Mouse (Mus musculus) left cerebral cortex, adult 2 months (tissue): Measurements from ENCODE around the gene Tmem104. TPM values are rescaled to one million over a fixed set of nuclear protein-coding genes. Genes with fewer than 3 reads are reported as not detected.

ENCODE experiments used
- DNase-seq, 2 experiments: peaks; one replicate each; pipeline ENCODE4 v3.0.0; 2021 to 2022; ENCODE audit warnings: low spot score in 2 of 2, mixed read lengths in 1 of 2; ENCODE audit errors: extremely low spot score in 1 of 2
- H3K27ac ChIP-seq: fragments of 200-600 bp; 2 replicates; pipeline ENCODE4 v1.8.1; 2022
- H3K4me3 ChIP-seq: fragments of 200-600 bp; 2 replicates; pipeline ENCODE4 v1.8.1; 2022
- CTCF ChIP-seq: fragments of 200-600 bp; IDR thresholded peaks from 2 replicates; pipeline ENCODE4 v1.8.1; 2022; ENCODE audit warnings: antibody characterized with exemption, mild to moderate bottlenecking, moderate library complexity
- intact Hi-C: fragments of 180-260 bp; cut with DNase I; formaldehyde crosslinking; loops from one replicate; pipeline ENCODE4 v1.15.1; 2025
- total RNA-seq, 2 experiments: library from RNA; stranded (reverse); gene quantifications; 2 replicates each; pipeline ENCODE4 v1.2.3; 2021

Tmem104 gene
- total RNA-seq, 2 experiments from 2014 or later, result 16.2 to 16.8 TPM

GRCm38 (mm10) chr11:115160016-115160797 is 27.1 kb upstream of the Tmem104 start:
- TF ChIP-seq CTCF, result peak; percentile 78
- DNase-seq, result peak; percentile 53 to 64
- no peak overlapping the region for H3K4me3 ChIP-seq
- no peak overlapping the region for H3K27ac ChIP-seq
- intact Hi-C loops, result loop anchor here (2.0 kb wide), 1 partner anchor 111 kb away; no protein-coding TSS in a partner anchor

- intact Hi-C loops, result loop anchor here (1.0 to 2.0 kb wide), 2 partner anchors 21 to 110 kb away; no protein-coding TSS in a partner anchor
- no peak overlapping the region for H3K4me3 ChIP-seq
- TF ChIP-seq CTCF, result peak; percentile 86
- DNase-seq, result peak; percentile 52 to 61
- H3K27ac ChIP-seq, result no peak overlapping the region
These were observed 26.3 kb upstream of the Tmem104 start for GRCm38 (mm10) chr11:115160883-115161577.

DNA sequence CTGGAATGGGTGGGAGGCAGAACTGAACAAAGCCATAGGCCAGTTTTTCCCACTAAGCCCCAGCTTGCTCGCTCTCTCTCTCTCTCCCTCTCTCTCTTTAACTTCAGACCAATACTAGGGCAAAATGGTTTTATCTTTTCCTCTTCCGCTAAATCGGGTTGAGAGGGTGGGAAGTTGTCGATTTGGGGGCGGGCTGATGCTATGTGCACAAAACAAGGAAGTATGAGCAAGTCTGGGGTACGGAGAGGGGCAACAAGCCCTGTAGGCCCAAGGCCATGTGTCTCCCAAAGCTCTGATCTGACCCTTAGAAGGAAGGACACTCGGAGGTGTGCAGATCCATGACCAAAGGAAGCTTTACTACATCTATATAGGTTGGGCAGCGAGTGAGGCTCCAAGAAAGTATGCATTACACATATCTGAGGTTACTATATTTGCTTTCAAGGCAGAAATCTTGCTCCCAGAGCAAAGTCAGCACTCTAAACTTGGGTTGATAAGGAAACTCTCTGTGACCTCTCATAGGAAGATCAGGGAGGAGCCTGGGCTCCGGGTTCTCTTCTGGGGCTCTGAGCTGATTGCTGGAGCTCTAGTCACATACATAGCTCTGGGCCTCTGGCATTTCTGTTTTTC is 25.6 kb upstream of the Tmem104 start:
- H3K4me3 ChIP-seq, result no peak overlapping the region
- DNase-seq, result no peak
- H3K27ac ChIP-seq, result no peak overlapping the region
- intact Hi-C loops, result loop anchor here (1.0 to 2.0 kb wide), 2 partner anchors 21 to 109 kb away; no protein-coding TSS in a partner anchor
- TF ChIP-seq CTCF, result no peak

DNA sequence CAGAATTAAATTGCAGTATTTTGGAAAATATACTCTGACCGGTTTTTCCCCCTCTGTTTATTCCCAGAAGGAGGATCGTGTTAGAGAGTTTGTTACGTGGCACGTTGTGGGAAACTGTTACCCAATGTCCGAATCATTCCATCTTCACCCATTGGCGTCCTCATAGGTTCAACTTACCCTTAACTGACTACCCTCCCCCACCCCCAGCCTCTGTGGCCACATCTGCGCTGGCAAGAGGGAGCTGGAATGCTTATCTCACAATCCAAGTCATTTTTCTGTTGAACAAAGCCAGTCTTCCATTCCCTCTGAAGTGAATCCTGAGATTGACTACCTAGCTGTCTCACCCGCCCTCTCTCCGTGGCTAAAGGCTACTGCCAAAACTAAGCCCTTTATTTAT is 25.1 kb upstream of the Tmem104 start:
- peak overlapping the region; percentile 65; the same call in 1 of the 2 replicates for H3K27ac ChIP-seq
- TF ChIP-seq CTCF, result no peak
- DNase-seq, result no peak
- H3K4me3 ChIP-seq, result no peak overlapping the region
- intact Hi-C loops, result no loop called here

DNA sequence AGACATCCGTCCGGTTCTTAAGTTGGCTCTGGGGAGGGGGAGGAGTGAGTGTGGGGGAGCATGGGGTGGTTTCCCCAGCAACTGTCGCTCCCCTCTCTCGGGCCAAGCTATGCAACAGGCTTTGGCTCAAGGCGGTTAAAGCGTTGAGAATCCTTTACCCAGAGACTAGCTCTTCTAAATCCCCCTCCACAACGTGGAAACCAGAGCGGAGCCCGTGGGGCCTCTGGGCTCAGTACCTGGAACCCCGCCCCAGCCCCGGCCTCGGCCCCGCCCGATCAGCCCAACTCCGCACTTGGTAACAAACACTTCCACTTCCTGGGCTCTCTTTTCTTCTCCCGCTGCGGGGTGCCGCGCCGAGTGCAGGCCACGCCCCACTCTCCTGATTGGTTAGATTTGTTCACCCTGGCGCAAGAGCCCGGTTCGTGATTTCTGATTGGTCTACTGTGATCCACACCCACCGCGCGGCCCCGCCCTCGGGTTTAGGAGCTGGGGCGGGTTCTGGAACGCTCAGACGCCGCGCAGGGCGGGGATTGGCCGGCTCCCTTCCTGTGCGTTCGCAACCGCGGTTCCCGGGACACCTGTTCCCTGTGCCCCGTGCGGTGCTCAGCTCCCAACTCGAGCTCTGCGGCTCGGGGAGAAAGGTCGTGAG is 24.3 kb upstream of the Tmem104 start, which contains the start of gene Slc9a3r1:
TSS of gene Slc9a3r1 (plus strand) at position 510 of the 649 bp plus-strand sequence.
- TF ChIP-seq CTCF, result no peak
- intact Hi-C loops, result loop anchor here (1.0 kb wide), 1 partner anchor 69 kb away; no protein-coding TSS in a partner anchor
- peak within 1 kb of the TSS; percentile 59 for H3K4me3 ChIP-seq
- peak within 1 kb of the TSS; percentile 65 for H3K27ac ChIP-seq
- DNase-seq, result peak; percentile 86 to 91

- TF ChIP-seq CTCF, result no peak; the same call in none of the 2 replicates
- intact Hi-C loops, result loop anchor here (1.0 kb wide), 1 partner anchor 69 kb away; no protein-coding TSS in a partner anchor
- DNase-seq, result no peak
- peak overlapping the region; percentile 59 for H3K4me3 ChIP-seq
- peak overlapping the region; percentile 62; the same call in 1 of the 2 replicates for H3K27ac ChIP-seq
These were observed 23.6 kb upstream of the Tmem104 start for GRCm38 (mm10) chr11:115163568-115164150.

DNA sequence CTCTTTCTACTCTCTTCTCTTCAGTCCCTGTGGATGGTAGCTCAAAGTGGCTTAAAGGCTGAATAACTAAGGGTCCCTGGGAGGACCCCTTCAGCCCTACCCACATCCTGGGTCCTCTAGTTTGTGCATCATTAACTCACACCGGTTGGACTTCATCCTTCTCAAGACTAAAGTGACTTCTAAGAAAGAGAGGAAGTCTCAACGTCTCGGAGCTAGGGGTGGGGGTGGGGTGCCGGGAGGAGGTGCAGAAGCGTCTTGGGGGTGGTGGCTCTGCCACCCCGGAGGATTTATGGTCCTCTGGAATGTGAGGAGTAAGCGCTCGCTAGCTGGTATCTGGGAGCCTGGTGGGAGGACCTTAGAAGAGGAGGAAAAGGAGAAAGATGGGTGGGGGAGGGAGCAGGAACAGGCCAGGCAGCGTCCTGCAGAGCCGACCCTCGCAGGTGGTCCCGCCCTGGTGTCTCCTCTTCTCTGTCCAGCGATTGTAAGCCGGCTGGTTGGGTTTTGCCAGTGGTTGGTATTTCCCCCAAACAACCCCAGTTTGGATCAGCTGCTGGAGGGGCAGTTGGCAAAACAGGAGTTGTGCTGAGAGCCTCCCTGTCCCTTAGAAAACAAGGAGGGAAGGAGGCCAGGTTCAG is 22.8 kb upstream of the Tmem104 start:
- Histone ChIP-seq H3K27ac (no peak overlapping the region), H3K4me3 (peak overlapping the region; percentile 59)
- no peak for TF ChIP-seq CTCF
- no peak for DNase-seq
- intact Hi-C loops, result no loop called here

DNA sequence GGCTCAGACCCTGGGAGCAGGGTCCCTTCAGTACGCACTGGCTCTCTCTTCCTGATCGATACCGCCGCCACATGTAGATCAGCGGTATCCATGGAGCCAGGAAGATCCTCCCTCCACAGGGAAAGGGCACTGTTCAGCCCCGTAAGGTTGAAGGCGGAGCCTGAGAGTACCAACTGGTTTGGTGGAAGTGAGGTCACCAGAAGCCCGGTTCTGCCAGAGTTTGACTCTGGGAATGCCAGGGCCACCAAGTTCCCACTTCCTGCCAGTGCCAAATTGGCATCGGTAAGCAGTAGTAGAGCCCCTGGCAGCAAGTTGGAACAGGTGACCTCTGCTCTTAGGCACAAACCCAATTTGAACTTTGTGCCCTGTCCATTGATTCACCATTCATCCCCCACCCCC is 22.3 kb upstream of the Tmem104 start:
- DNase-seq, result peak in 1 of 2 experiments; percentile 31
- intact Hi-C loops, result no loop called here
- TF ChIP-seq CTCF, result no peak
- Histone ChIP-seq H3K4me3 (peak overlapping the region; percentile 59), H3K27ac (no peak overlapping the region)

GRCm38 (mm10) chr11:115166776-115167175 is 20.5 kb upstream of the Tmem104 start:
- no peak for DNase-seq
- no peak for TF ChIP-seq CTCF
- intact Hi-C loops, result no loop called here
- no peak overlapping the region for H3K4me3 ChIP-seq
- no peak overlapping the region for H3K27ac ChIP-seq

DNA sequence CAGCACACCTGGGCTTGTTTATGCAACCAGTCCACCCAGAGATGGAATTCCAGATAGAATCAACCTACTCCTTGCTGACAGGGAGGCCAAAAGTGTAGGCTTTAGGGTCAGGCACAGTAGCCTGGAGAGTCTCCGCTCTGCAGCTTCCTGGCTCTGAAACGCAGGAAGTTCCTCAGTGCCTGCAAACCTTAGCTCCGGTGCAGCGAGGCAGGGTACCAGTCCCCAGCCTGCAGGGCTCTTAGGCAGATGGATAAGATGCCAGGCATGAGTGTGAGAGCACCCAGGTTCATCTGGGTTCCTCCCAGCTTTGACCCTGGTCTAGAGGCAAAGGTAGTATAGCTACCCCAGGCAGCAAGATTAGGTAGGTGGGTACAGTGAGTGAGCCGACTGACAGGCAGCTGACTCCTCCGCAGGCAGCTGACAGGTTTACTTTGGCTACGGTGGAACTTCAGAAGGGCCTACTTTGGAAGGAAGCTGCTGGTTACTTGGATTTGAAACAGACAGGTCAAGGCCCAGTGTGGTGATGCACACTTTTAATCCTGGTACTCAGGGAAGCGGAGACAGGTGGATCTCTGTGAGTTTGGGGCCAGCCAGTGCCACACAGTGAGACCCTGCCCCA is 19.5 kb upstream of the Tmem104 start:
- Histone ChIP-seq H3K27ac (no peak overlapping the region), H3K4me3 (no peak overlapping the region)
- DNase-seq, result no peak
- no peak for TF ChIP-seq CTCF
- intact Hi-C loops, result no loop called here
